Mouse (Mus musculus) stomach, adult 2 months (tissue): ENCODE data around the gene Ucp2. TPM values are rescaled to one million over a fixed set of nuclear protein-coding genes. Genes with fewer than 3 reads are reported as not detected.

Experiments
- polyA plus RNA-seq: library from polyadenylated mRNA; depleted of rRNA; stranded (reverse); fragments of >200 nt; gene quantifications from 2 replicates; pipeline ENCODE4 v1.2.3, GENCODE M21; 2012; rRNA removed

The Ucp2 gene
- 804 and 1,013 TPM in 2 replicates for polyA plus RNA-seq

DNA sequence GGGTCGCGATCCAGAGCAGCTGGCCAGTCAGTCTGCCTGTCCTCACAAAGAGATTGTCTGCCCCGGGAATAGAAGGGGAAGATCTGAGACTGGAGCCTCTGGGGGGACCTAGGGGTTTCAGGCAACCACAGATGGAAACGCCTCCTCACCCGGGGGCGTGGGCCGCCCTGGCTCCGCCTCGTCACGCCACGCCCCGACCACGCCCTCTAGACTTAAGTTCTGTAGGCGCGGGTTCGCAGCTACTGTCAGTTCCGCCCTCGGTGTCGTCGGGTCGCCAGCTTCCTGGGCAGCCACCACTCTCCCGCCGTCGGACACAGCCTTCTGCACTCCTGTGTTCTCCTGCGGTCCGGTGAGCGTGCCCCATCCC is at the start of gene Ucp2:
TSS of gene Ucp2 (plus strand) at position 221 of the 367 bp plus-strand sequence.

DNA sequence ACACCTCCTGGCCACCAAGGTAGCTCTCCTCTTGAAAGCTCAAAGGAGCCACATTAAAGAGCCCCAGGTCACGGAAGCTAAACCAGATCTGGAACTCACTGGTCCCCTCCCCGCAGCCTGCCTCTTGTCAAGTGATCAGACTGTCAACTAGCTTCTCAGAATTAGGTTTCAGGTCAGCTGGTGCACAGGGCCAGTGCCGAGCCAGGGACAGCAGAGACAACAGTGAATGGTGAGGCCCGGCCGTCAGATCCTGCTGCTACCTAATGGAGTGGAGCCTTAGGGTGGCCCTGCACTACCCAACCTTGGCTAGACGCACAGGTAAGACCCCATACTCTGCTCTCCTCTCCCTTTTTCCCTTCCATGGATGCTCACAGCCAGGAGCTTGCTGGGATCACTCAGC is 20.4 kb upstream of the Ucp2 start, which contains the start of gene Ucp3:
TSS of gene Ucp3 (plus strand) at position 214 of the 400 bp plus-strand sequence.

DNA sequence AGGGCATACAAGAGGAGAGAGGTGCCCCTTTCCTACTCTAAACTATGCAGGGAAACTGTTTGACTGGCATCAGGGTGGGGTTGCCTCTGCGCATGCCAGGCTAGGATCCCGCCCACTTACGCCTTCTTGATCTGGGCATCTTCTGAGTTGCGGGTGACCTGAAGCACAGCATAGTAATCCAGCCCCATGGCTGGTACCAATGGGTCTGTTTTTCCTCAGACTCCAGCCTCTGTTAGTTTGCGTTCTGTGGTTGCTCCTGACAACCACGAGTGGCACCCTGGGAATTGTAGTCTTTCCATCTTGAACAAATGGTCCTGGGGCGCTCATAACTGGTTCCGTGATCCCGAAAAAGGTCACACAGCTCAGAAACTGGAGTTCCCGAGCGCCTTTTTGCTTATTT is 21.4 kb downstream of the Ucp2 start, which contains the start of gene Dnajb13:
TSS of gene Dnajb13 (minus strand) at position 388 of the 400 bp plus-strand sequence.

DNA sequence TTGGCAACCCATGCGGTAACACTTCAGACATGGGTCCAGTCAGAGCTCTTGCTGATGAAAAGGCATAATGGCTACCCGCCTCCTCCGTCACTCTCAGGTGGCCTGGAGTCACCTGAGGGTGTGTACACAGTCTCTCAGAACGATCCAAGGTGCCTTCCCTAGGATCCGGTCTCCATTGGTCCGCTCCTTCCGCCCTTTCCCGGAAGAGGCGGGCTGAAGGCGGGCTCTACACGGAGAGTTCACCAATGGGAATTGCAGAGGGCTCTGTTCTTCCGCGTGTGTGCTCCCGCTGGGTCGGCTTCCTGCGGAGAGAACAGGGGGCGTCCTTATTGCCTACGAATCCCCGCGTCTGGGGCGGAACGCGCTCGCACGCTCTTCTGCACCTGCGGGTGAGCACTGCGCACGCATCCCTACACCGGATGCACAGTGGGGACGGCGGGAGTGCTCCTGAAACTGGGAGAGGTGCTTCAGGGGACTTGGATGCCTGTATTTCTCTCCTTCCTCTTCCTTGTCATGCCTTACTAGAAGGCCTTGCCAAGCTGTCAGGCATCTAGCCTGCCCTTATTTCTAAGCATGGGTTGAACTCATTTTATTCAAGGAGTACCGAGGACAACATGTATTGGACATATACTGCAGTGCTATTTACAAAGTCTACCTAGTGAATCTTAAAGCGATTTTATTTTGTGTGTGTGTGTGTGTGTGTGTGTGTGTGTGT is 43.8 kb downstream of the Ucp2 start, which contains the start of gene Coa4:
TSS of gene Coa4 (plus strand) at position 268 of the 715 bp plus-strand sequence.

Other genes with a start within 250 kb of the Ucp2 start
- 0.82 and 1.1 TPM in 2 replicates for gene P4ha3, start 207.8 kb upstream of the Ucp2 start, polyA plus RNA-seq
- 5.1 and 5.9 TPM in 2 replicates for gene C2cd3, start 121.1 kb upstream of the Ucp2 start, polyA plus RNA-seq
- 45.0 and 47.3 TPM in 2 replicates for gene Ppme1, start 121.0 kb upstream of the Ucp2 start, polyA plus RNA-seq
- gene Ucp3, start 20.3 kb upstream of the Ucp2 start, polyA plus RNA-seq = 0.84 and 1.6 TPM in 2 replicates
- 0.12 and 0.16 TPM in 2 replicates for gene Dnajb13, start 21.6 kb downstream of the Ucp2 start, polyA plus RNA-seq
- gene Coa4, start 43.7 kb downstream of the Ucp2 start, polyA plus RNA-seq = 8.1 and 8.5 TPM in 2 replicates
- gene Rab6a, start 114.1 kb downstream of the Ucp2 start, polyA plus RNA-seq = 9.6 and 15.8 TPM in 2 replicates
- gene Mrpl48, start 115.0 kb downstream of the Ucp2 start, polyA plus RNA-seq = 2.4 and 4.5 TPM in 2 replicates
- 20.1 and 24.3 TPM in 2 replicates for gene Plekhb1, start 169.1 kb downstream of the Ucp2 start, polyA plus RNA-seq
- gene Fam168a, start 213.3 kb downstream of the Ucp2 start, polyA plus RNA-seq = 21.9 and 23.5 TPM in 2 replicates